Mouse (Mus musculus) layer of hippocampus, adult 18-20 months (tissue): ENCODE results near the gene Rack1. TPM values are rescaled to one million over a fixed set of nuclear protein-coding genes. Genes with fewer than 3 reads are reported as not detected.
"Not testable (repeated sequence)": the region's sequence is repeated elsewhere in the genome, so short reads cannot be mapped to it uniquely, and the experiment has no call there.

Source experiments
- DNase-seq, 2 experiments: peaks; one replicate each; pipeline ENCODE4 v3.0.0; 2022; ENCODE audit warnings: low spot score in 2 of 2
- total RNA-seq, 2 experiments: library from RNA; stranded (reverse); gene quantifications; 2 replicates each; pipeline ENCODE4 v1.2.3; 2021

Gene Rack1
- total RNA-seq, 2 experiments from 2014 or later, result 237 to 246 TPM

GRCm38 (mm10) chr11:48838879-48839680 is 38.9 kb downstream of the Rack1 start:
- no peak for DNase-seq

DNA sequence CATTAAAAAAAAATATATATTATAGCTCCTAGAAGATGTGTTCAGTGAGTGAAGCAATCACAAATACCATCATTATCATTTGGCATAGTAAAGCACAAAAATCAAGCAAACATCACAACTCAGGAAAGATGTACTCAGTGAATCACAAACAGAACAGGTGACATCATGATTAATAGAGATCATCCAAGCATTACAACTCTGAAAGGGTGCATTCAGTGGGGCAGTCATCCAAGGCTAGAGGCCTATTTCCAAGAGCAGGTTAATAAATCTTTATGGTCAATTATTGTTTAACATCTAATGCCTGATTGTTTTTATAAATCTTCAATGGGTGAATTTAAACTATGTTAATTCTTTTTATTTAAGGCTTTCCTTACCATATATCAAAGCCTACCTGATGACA is 40.7 kb downstream of the Rack1 start:
- DNase-seq, result no peak

DNA sequence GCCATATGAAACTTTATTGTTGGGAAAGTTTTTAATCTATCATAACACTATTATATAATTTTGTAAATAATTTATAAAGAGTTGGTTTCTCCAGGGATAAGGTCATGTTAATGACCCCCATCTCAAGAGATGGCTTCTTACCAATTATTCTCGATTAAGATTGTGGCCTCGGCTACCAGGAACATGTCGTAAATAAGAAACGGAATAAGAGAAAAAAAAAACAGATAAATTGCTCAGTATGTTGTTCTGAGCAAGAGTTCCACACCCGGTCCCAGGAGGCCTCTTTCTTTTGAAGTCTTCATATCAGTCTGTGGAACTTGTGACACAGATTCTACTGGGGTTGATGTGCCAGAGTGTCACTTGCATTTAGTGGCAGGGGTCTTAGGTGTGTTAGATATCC is 41.1 kb downstream of the Rack1 start:
- DNase-seq, result no peak

- no peak for DNase-seq
Observed at GRCm38 (mm10) chr11:48842378-48842792, 42.3 kb downstream of the Rack1 start.

GRCm38 (mm10) chr11:48843202-48843601 is 43.1 kb downstream of the Rack1 start:
- no peak for DNase-seq

GRCm38 (mm10) chr11:48844309-48844708 is 44.2 kb downstream of the Rack1 start:
- DNase-seq, result peak in 1 of 2 experiments; percentile 58

DNA sequence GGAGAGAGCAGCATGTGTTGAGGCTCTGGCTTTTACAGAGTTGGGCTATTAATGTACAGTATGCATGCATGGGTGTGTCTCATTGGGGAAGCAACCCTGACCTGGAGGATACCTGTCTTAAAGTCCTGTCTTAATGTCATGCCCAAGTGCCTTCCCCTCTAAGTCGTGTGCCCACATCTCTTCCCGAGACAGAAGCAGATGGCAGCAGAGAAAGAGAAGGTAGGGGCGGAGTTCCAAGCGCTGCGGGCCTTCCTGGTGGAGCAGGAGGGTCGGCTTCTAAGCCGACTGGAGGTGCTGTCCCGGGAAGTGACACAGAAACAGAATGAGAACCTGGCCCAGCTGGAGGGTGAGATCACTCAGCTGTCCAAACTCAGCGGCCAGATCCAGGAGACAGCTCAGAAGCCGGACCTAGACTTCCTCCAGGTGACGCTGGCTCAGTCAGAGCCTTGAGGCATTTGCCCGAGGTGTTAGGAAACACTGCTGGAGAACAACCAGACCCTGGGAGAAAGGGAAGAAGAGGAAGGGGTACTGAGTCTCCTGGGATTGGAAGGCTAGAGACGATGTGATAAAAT is 45.2 kb downstream of the Rack1 start:
- DNase-seq, result no peak

DNA sequence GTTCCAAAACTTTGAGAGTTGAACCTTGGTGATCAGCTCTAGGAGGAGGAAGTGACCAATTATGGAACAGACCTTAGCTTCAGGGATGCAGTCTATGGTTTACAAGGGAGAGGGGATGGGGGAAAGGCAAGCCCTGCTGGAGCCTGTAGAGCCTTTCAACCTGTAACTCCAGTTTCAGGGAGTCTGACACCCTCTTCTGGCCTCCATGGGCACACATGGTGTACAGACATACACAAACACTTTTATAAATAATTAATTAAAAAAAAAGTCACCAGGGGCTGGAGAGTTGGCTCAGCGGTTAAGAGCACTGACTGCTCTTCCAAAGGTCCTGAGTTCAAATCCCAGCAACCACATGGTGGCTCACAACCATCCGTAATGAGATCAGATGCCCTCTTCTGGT is 46.2 kb downstream of the Rack1 start:
- not testable (repeated sequence) for DNase-seq

- DNase-seq, result no peak
Observed at GRCm38 (mm10) chr11:48846881-48847280, 46.7 kb downstream of the Rack1 start.

DNA sequence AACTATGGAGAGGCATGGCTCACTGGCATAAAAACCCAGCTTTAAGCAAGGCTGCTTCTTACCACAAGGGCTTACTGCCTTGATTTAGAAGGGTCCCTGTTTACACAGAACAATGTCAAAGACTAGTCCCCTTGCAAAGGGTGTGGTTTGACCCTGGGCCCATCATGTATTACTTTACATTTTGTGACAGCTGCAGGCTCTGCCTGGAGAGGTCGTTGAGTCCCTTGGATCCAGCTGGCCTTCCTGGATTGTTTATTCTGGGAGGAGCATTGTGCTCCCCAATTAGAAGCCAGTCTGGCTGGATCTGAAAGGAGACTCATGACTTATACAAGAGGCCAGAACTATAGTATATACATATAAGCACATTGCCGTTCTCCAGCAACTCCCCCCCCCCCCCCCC is 50.1 kb downstream of the Rack1 start:
- no peak for DNase-seq

- no peak for DNase-seq
Observed at GRCm38 (mm10) chr11:48851270-48851995, 51.3 kb downstream of the Rack1 start.

GRCm38 (mm10) chr11:48852190-48852589 is 52.1 kb downstream of the Rack1 start:
- no peak for DNase-seq

DNA sequence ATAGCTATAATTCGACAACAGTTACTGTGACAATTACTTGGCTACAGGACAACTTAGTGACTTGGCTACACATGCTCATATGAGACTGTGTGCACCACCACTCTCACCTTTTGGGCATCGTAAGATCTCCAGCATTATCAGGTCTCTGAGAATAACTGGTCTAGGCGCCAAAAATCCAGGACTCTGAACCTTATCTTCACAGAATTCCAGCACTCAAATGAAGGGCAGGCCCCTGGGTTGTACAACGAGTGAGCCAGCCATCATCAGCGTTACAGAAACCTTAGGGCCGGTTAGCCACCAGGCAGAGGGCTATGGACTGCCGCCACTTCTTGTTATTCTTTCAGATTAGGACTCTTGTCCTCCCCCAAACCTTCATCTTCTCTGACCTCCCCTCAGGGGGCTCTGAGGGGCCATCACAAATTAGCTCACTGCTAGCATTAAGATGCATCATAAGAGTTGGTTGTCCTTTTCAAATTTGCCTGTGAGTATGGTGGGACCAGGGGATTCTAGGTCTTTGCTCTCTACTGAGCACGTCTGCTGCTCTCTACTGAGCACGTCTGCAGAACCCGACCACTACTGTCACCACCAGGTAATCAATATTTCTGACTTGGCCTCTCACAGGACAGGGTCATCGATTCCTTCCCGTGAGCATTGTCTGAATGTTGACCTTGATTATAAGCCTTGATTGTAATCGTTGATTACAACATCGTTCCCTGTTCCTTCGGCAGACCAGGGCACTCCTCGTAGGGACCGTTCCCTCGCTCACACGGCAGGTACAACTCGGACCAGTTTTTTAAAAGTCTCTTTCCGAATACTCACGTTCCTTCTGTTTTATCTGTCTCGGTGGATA is 52.7 kb downstream of the Rack1 start:
- DNase-seq, result no peak

DNA sequence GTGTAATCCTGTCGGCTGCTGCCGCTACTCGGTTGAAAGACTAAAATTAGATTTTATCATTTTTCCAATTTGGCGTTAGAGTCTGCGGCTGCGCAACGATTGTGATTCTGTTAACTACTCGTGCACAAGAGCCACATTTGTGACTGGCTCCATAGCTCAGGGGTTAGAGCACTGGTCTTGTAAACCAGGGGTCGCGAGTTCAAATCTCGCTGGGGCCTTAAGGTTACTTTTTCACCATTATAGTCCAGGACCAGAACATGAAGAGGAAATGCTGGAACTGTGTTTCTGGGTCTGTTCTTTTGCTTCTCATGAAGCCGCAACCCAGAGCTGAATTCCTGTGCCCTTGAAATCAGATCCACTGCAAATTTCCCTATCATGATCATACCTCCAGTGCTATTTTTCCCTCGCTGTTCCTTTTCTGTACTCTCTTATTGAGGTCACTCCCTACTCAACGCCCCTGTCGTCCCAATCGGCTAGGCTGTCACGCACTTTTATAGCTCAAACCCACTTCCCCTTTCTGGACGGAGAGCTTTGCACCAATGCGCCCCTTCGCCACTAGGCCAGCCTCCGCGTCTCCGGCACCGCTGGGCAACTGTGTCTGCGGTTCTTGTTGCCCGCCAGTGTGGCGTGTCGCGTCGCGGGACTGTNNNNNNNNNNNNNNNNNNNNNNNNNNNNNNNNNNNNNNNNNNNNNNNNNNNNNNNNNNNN is 53.5 kb downstream of the Rack1 start:
- DNase-seq, result peak; percentile 92 to 98

Other genes starting within 250 kb of the Rack1 start
- 10 to 100 TPM; 58.1 to 62.3 TPM for gene Trim41, start 17.0 kb downstream of the Rack1 start, total RNA-seq
- 1 to 10 TPM; 1.9 to 2.4 TPM for gene Trim7, start 25.8 kb downstream of the Rack1 start, total RNA-seq
- gene Gm12184, start 26.3 kb downstream of the Rack1 start, total RNA-seq, result 1 to 10 TPM in 1 of 2 experiments, under 1 TPM in 1; 0.38 to 1.1 TPM
- 1 to 10 TPM; 5.6 to 5.8 TPM for gene Irgm1, start 71.4 kb downstream of the Rack1 start, total RNA-seq
- under 1 TPM in 1 of 2 experiments, not detected in 1; 0.23 TPM for gene Gm5431, start 101.9 kb downstream of the Rack1 start, total RNA-seq
- 1 to 10 TPM in 1 of 2 experiments, under 1 TPM in 1; 0.84 to 1.7 TPM for gene Psme2b, start 145.9 kb downstream of the Rack1 start, total RNA-seq
- gene Olfr56, start 178.6 kb downstream of the Rack1 start, total RNA-seq, result not detected
- gene 9930111J21Rik1, start 179.1 kb downstream of the Rack1 start, total RNA-seq, result under 1 TPM; 0.96 to 0.99 TPM
- gene Gm12185, start 191.9 kb downstream of the Rack1 start, total RNA-seq, result under 1 TPM; 0.12 to 0.18 TPM
- 1 to 10 TPM in 1 of 2 experiments, under 1 TPM in 1; 0.22 to 1.1 TPM for gene Tgtp1, start 193.8 kb downstream of the Rack1 start, total RNA-seq